Mouse (Mus musculus) small intestine, adult 2 months (tissue): ENCODE measurements around the gene Sigirr. TPM values are rescaled to one million over a fixed set of nuclear protein-coding genes. Genes with fewer than 3 reads are reported as not detected.

ENCODE experiments used
- H3K27ac ChIP-seq: fragments of 200-500 bp; 2 replicates; pipeline ENCODE4 v1.5.1; 2012; ENCODE audit warnings: low read depth, low read length, control low read depth, inconsistent platforms; ENCODE audit not compliant: insufficient read depth
- H3K27me3 ChIP-seq: fragments of 200-500 bp; 2 replicates; pipeline ENCODE4 v1.6.1; 2012; ENCODE audit warnings: mild to moderate bottlenecking, moderate library complexity, low read length, inconsistent platforms; ENCODE audit not compliant: control insufficient read depth, insufficient read depth
- H3K36me3 ChIP-seq: fragments of 200-500 bp; 2 replicates; pipeline ENCODE4 v1.6.1; 2012; ENCODE audit warnings: mild to moderate bottlenecking, low read length, control low read depth, inconsistent platforms; ENCODE audit not compliant: control insufficient read depth, insufficient read depth
- H3K4me1 ChIP-seq: fragments of 200-500 bp; 2 replicates; pipeline ENCODE4 v1.6.1; 2012; ENCODE audit warnings: low read length, inconsistent platforms, mixed read lengths; ENCODE audit not compliant: control insufficient read depth, insufficient read depth, insufficient read length
- H3K4me3 ChIP-seq: fragments of 200-500 bp; 2 replicates; pipeline ENCODE4 v1.5.1; 2012; ENCODE audit warnings: low read depth, mild to moderate bottlenecking, control low read depth, inconsistent platforms, low read length, moderate library complexity
- CTCF ChIP-seq: fragments of 200-500 bp; IDR thresholded peaks from 2 replicates; pipeline ENCODE4 v1.5.1; 2012; ENCODE audit warnings: low read depth, mild to moderate bottlenecking, control low read depth, inconsistent platforms, low read length, moderate library complexity, mixed read lengths; ENCODE audit not compliant: insufficient replicate concordance, insufficient read length; ENCODE audit errors: extremely low read depth
- POLR2A ChIP-seq: fragments of 200-500 bp; IDR thresholded peaks from 2 replicates; pipeline ENCODE4 v1.6.1; 2012; ENCODE audit warnings: low read depth, mild to moderate bottlenecking, control low read depth, inconsistent platforms, low read length, moderate library complexity
- WGBS: fragments of 180-500 bp; shearing (Covaris S2); methylation state at CpG from one replicate; pipeline ENCODE4 v1.1.7; 2018; 5-methylcytosine and 5-hydroxymethylcytosine counted together
- polyA plus RNA-seq: library from polyadenylated mRNA; depleted of rRNA; stranded (reverse); fragments of >200 nt; gene quantifications from 2 replicates; pipeline ENCODE4 v1.2.3, GENCODE M21; 2012

The Sigirr gene
- polyA plus RNA-seq, 1 experiment, result 38.3 TPM

GRCm38 (mm10) chr7:141061269-141061692 is 39.1 kb downstream of the Sigirr start:
- no peaks in the 10 kb centered on the region for H3K36me3 ChIP-seq
- TF ChIP-seq CTCF, result no peak
- TF ChIP-seq POLR2A, result no peak
- 3% methylated on average over 37 of the region's 37 CpGs for WGBS
- H3K4me1 ChIP-seq, result peaks cover 31% of the 10 kb centered on the region
- no peaks in the 10 kb centered on the region for H3K27me3 ChIP-seq
- H3K4me3 ChIP-seq, result peak overlapping the region; percentile 77
- H3K27ac ChIP-seq, result no peak overlapping the region

GRCm38 (mm10) chr7:141060426-141061242 is 39.7 kb downstream of the Sigirr start, which contains the start of gene B4galnt4:
TSS of gene B4galnt4 (plus strand) at chr7:141061104.
- TF ChIP-seq POLR2A, result no peak; the same call in 1 of the 2 replicates
- no peak for TF ChIP-seq CTCF
- Histone ChIP-seq H3K27me3 (no peaks in the 10 kb centered on the region), H3K27ac (peak within 1 kb of the TSS; percentile 57), H3K4me1 (peaks cover 31% of the 10 kb centered on the region), H3K4me3 (peak within 1 kb of the TSS; percentile 77), H3K36me3 (no peaks in the 10 kb centered on the region)
- 2% methylated on average over 65 of the region's 72 CpGs for WGBS

DNA sequence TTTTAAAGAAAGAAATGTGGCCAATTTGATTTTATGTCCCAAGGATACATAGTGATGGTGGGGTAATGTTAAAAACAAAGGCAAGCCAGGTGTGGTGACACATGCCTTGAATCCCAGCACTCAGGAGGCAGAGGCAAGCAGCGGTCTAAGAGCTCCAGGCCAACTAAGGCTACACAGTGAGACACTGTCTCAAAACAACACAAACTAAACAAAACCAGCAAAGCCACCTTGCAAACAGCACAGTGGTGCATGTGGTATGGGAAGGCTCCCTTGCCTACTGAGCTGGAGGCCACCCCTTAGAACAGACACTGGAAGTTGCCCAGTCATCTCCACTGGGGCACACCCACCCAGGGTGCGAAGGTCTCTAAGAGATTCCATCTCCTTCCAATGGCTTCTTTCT is 40.4 kb downstream of the Sigirr start:
- Histone ChIP-seq H3K4me3 (peak overlapping the region; percentile 77), H3K4me1 (peaks cover 27% of the 10 kb centered on the region), H3K27me3 (no peaks in the 10 kb centered on the region), H3K36me3 (no peaks in the 10 kb centered on the region), H3K27ac (peak overlapping the region; percentile 57)
- 53% methylated on average over 2 of the region's 2 CpGs for WGBS
- TF ChIP-seq CTCF (no peak), POLR2A (no peak)

GRCm38 (mm10) chr7:141058601-141059341 is 41.6 kb downstream of the Sigirr start:
- H3K27ac ChIP-seq, result peak overlapping the region; percentile 21; the same call in 1 of the 2 replicates
- H3K4me3 ChIP-seq, result no peak overlapping the region
- TF ChIP-seq POLR2A (no peak), CTCF (no peak)
- WGBS, result 85% methylated on average over 14 of the region's 14 CpGs
- H3K27me3 ChIP-seq, result no peaks in the 10 kb centered on the region
- H3K36me3 ChIP-seq, result no peaks in the 10 kb centered on the region
- H3K4me1 ChIP-seq, result peaks cover 17% of the 10 kb centered on the region

- TF ChIP-seq CTCF, result no peak
- TF ChIP-seq POLR2A, result no peak
- 100% methylated on average over 1 of the region's 1 CpGs for WGBS
- peaks cover 11% of the 10 kb centered on the region for H3K4me1 ChIP-seq
- no peaks in the 10 kb centered on the region for H3K27me3 ChIP-seq
- no peaks in the 10 kb centered on the region for H3K36me3 ChIP-seq
- no peak overlapping the region for H3K4me3 ChIP-seq
- H3K27ac ChIP-seq, result no peak overlapping the region
Observed at GRCm38 (mm10) chr7:141057541-141057940, 42.8 kb downstream of the Sigirr start.

- WGBS, result 83% methylated on average over 6 of the region's 6 CpGs
- no peak for TF ChIP-seq POLR2A
- TF ChIP-seq CTCF, result no peak
- no peaks in the 10 kb centered on the region for H3K27me3 ChIP-seq
- H3K4me3 ChIP-seq, result no peak overlapping the region
- peaks cover 11% of the 10 kb centered on the region for H3K4me1 ChIP-seq
- no peak overlapping the region for H3K27ac ChIP-seq
- no peaks in the 10 kb centered on the region for H3K36me3 ChIP-seq
Observed at GRCm38 (mm10) chr7:141056976-141057375, 43.4 kb downstream of the Sigirr start.

DNA sequence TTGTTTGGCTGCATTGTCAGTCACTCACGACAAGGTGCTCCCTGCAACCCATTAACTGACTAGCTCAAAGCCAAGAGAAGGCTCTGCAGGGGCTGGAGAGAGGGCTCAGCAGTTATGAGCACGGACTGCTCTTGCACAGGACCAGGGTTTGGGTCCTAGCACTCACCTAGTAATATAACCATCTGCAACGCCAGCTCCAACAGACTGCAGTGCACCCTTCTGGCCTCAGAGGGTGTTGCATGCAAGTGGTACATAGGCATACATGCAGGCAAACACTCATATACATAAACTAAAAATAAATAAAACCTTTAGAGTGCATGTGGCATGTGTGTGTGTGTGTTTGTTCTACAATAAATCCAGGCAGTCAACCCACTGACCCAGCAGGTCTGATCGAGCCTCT is 44.6 kb downstream of the Sigirr start:
- WGBS, result 80% methylated on average over 4 of the region's 4 CpGs
- peaks cover 6% of the 10 kb centered on the region; the same call in 1 of the 2 replicates for H3K4me1 ChIP-seq
- H3K4me3 ChIP-seq, result no peak overlapping the region
- no peaks in the 10 kb centered on the region for H3K27me3 ChIP-seq
- no peak for TF ChIP-seq CTCF
- no peaks in the 10 kb centered on the region for H3K36me3 ChIP-seq
- H3K27ac ChIP-seq, result no peak overlapping the region
